Mouse (Mus musculus): Measurements from ENCODE around the gene Runx2. TPM values are rescaled to one million over a fixed set of nuclear protein-coding genes. Genes with fewer than 3 reads are reported as not detected.

Runx2 gene
- total and polyA plus RNA-seq, 3 experiments, result not detected

DNA sequence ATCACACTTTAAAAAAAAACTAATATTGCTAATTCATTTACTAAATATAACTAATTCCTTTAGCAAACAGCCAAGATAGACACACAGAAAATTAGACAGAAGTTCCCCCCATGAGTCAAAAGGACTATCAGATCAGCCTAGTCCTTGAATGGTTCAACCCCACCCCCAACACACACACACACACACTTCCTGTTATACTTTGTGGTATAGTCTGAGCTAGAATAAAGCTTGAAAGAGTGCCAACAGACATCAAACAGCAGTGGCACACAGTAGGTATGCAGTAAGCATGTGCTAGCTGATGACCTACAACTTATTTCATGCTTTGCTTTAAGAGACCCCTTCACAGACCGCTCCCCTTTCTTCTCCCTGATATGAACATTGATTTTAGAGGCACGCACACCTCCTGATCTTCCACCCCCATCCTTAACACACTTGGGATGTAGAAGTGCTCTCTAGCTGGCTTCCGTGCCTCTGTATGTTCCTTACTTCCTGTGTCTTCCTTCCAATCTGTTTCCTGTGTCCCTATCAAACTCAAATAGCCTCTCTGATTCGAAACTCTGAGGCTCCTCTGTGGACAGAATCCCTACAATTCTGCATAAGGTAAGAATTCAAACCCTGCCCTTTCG, 124.1 kb downstream of the Runx2 start:
- TF ChIP-seq GATA1 (IDR thresholded peaks at IDR 0.05; ENCODE audit: low read depth, low read length), result peak; percentile 52; the same call in 1 of the 2 replicates
- TF ChIP-seq GABPA (IDR thresholded peaks at IDR 0.05; ENCODE audit: low read depth, low read length), result no peak
- no peak for TF ChIP-seq MYC (IDR thresholded peaks at IDR 0.05; ENCODE audit: low read depth, low read length)
- no peak for TF ChIP-seq RCOR1 (IDR thresholded peaks at IDR 0.05; ENCODE audit: low read depth, low read length)
- no peak for TF ChIP-seq SIN3A (IDR thresholded peaks at IDR 0.05; ENCODE audit: low read length)
- peak; percentile 97 for TF ChIP-seq ZKSCAN1 (IDR thresholded peaks at IDR 0.05; ENCODE audit: low read depth, low read length)
- peak; percentile 19; the same call in 1 of the 2 replicates for TF ChIP-seq ETS1 (IDR thresholded peaks at IDR 0.05; ENCODE audit: low read depth, low read length)
- no peak for TF ChIP-seq POLR2AphosphoS2 (IDR thresholded peaks at IDR 0.05; ENCODE audit: low read length)
- no peak for TF ChIP-seq NELFE (IDR thresholded peaks at IDR 0.05; ENCODE audit: low read depth, low read length)
- peak; percentile 23 for TF ChIP-seq CHD2 (IDR thresholded peaks at IDR 0.05; ENCODE audit: low read length)
- TF ChIP-seq E2F4 (IDR thresholded peaks at IDR 0.05; ENCODE audit: borderline replicate concordance, low read depth, low read length), result no peak
- TF ChIP-seq EP300 (IDR thresholded peaks at IDR 0.05; ENCODE audit: low read depth in 1 of 2, low read length in 2 of 2), result peak; percentile 32 to 58; a peak in 2 of 4 replicates
- Histone ChIP-seq H3K9me3 (replicated peaks; ENCODE audit: insufficient read depth, low read length) (no peaks in the 10 kb centered on the region), H3K27ac (ENCODE audit: control insufficient read depth, low read depth, low read length) (no peak overlapping the region), H3K36me3 (ENCODE audit: control insufficient read depth in 1 of 2, insufficient read depth in 2 of 2, low read length in 2 of 2) (peaks cover 0 to 7% of the 10 kb centered on the region in 2 experiments; a peak in 2 of 4 replicates), H3K79me2 (ENCODE audit: control insufficient read depth, insufficient read depth, low read length, poor library complexity) (no peaks in the 10 kb centered on the region), H3K4me1 (ENCODE audit: control insufficient read depth in 1 of 2, insufficient read depth in 2 of 2, low read length in 2 of 2) (peaks cover 0 to 5% of the 10 kb centered on the region in 2 experiments; a peak in 2 of 4 replicates), H3K9ac (ENCODE audit: control insufficient read depth, low read depth, low read length, poor library complexity, severe bottlenecking) (no peak overlapping the region), H3K27me3 (ENCODE audit: control insufficient read depth in 1 of 2, insufficient read depth in 2 of 2, low read length in 2 of 2) (no peaks in the 10 kb centered on the region), H3K4me3 (ENCODE audit: control insufficient read depth in 1 of 2, insufficient read depth in 1 of 2, low read depth in 2 of 2, low read length in 2 of 2) (no peak overlapping the region)
- DNase-seq (ENCODE audit: low read depth, low spot score), result peak; percentile 63

DNA sequence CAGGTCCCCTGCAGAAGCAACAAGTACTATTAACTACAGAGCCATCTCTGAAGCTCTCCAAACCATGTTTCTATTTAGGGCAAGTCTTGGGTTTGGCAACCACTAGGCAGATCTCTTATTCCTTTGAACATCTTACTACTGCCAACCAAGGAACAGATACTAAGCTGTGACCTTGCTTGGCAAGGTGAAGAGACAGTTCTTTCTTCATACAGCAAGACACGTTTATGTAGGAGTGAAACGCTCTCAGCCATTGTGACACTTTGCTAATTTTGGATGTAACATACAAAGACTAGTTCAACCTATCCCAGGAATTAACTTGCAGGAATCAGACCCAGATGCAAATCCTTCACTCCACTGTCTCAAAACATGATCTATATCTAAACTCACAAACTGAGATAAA, 126.3 kb downstream of the Runx2 start:
- TF ChIP-seq BHLHE40 (IDR thresholded peaks at IDR 0.05; ENCODE audit: borderline replicate concordance, low read depth, low read length), result no peak
- no peak for TF ChIP-seq POLR2AphosphoS5 (IDR thresholded peaks at IDR 0.05; ENCODE audit: borderline replicate concordance, low read depth, low read length)
- no peak for TF ChIP-seq HCFC1 (IDR thresholded peaks at IDR 0.05; ENCODE audit: low read depth, low read length)
- no peak for TF ChIP-seq MAX (IDR thresholded peaks at IDR 0.05; ENCODE audit: low read length)
- TF ChIP-seq MAFK (IDR thresholded peaks at IDR 0.05; ENCODE audit: borderline replicate concordance, low read depth, low read length), result no peak
- no peak for TF ChIP-seq USF2 (IDR thresholded peaks at IDR 0.05; ENCODE audit: borderline replicate concordance in 1 of 2, insufficient read depth in 1 of 2, low read depth in 1 of 2, low read length in 2 of 2)
- no peak for TF ChIP-seq ZKSCAN1 (IDR thresholded peaks at IDR 0.05; ENCODE audit: low read depth, low read length)
- TF ChIP-seq CHD1 (IDR thresholded peaks at IDR 0.05; ENCODE audit: low read depth, low read length), result no peak
- no peak for TF ChIP-seq GABPA (IDR thresholded peaks at IDR 0.05; ENCODE audit: low read depth, low read length)
- no peak for TF ChIP-seq ZC3H11A (IDR thresholded peaks at IDR 0.05; ENCODE audit: low read depth, low read length)
- no peak for TF ChIP-seq EP300 (IDR thresholded peaks at IDR 0.05; ENCODE audit: low read depth in 1 of 2, low read length in 2 of 2)
- TF ChIP-seq TCF12 (IDR thresholded peaks at IDR 0.05; ENCODE audit: low read depth, low read length), result no peak
- no peak for TF ChIP-seq TAL1 (IDR thresholded peaks at IDR 0.05; ENCODE audit: low read length)
- TF ChIP-seq ZMIZ1 (IDR thresholded peaks at IDR 0.05; ENCODE audit: low read depth, low read length), result no peak
- TF ChIP-seq MEF2A (IDR thresholded peaks at IDR 0.05; ENCODE audit: extremely low read depth, insufficient replicate concordance, low read depth, low read length, poor library complexity, severe bottlenecking), result no peak
- no peak for TF ChIP-seq ZNF384 (IDR thresholded peaks at IDR 0.05; ENCODE audit: low read depth, low read length)
- peaks cover 0 to 7% of the 10 kb centered on the region in 2 experiments; a peak in 2 of 4 replicates for H3K36me3 ChIP-seq (ENCODE audit: control insufficient read depth in 1 of 2, insufficient read depth in 2 of 2, low read length in 2 of 2)
- no peak overlapping the region for H3K9ac ChIP-seq (ENCODE audit: control insufficient read depth, low read depth, low read length, poor library complexity, severe bottlenecking)
- H3K9me3 ChIP-seq (replicated peaks; ENCODE audit: insufficient read depth, low read length), result no peaks in the 10 kb centered on the region
- no peak overlapping the region for H3K4me3 ChIP-seq (ENCODE audit: control insufficient read depth in 1 of 2, insufficient read depth in 1 of 2, low read depth in 2 of 2, low read length in 2 of 2)
- no peaks in the 10 kb centered on the region for H3K27me3 ChIP-seq (ENCODE audit: control insufficient read depth in 1 of 2, insufficient read depth in 2 of 2, low read length in 2 of 2)
- H3K4me1 ChIP-seq (ENCODE audit: control insufficient read depth in 1 of 2, insufficient read depth in 2 of 2, low read length in 2 of 2), result peaks cover 0 to 5% of the 10 kb centered on the region in 2 experiments; a peak in 2 of 4 replicates
- H3K79me2 ChIP-seq (ENCODE audit: control insufficient read depth, insufficient read depth, low read length, poor library complexity), result no peaks in the 10 kb centered on the region
- no peak for DNase-seq (ENCODE audit: low read depth, low spot score)
- H3K27ac ChIP-seq (ENCODE audit: control insufficient read depth, low read depth, low read length), result no peak overlapping the region
